Mouse (Mus musculus) hematopoietic multipotent progenitor cell, adult 10-12 weeks (in vitro differentiated cells): ENCODE results near the gene Nr1h4. TPM values are rescaled to one million over a fixed set of nuclear protein-coding genes. Genes with fewer than 3 reads are reported as not detected.

ENCODE experiments used
- polyA plus RNA-seq: library from polyadenylated mRNA; stranded (reverse); fragments of >175 nt; gene quantifications from 2 replicates; pipeline ENCODE4 v1.2.3, GENCODE M21; 2012; ENCODE audit warnings: low replicate concordance

The Nr1h4 gene
- polyA plus RNA-seq = 0.09 and 0.13 TPM in 2 replicates

GRCm38 (mm10) chr10:89532929-89533727 lies at the start of gene Nr1h4:
TSS of gene Nr1h4 (minus strand) at chr10:89533585.

GRCm38 (mm10) chr10:89443623-89444151 lies 89.7 kb downstream of the Nr1h4 start, which contains the start of gene Gas2l3:
TSS of gene Gas2l3 (minus strand) at chr10:89443967.

Other genes with a start within 250 kb of the Nr1h4 start
- gene Ano4, start 188.8 kb downstream of the Nr1h4 start, polyA plus RNA-seq = not detected in 2 replicates
- 0.34 and 0.38 TPM in 2 replicates for gene Gas2l3, start 89.6 kb downstream of the Nr1h4 start, polyA plus RNA-seq
- gene Slc17a8, start 87.7 kb upstream of the Nr1h4 start, polyA plus RNA-seq = not detected in 2 replicates
- gene Scyl2, start 152.7 kb upstream of the Nr1h4 start, polyA plus RNA-seq = 6.0 and 12.1 TPM in 2 replicates
- gene Actr6, start 198.7 kb upstream of the Nr1h4 start, polyA plus RNA-seq = 0.49 and 0.74 TPM in 2 replicates
- 4.6 and 11.1 TPM in 2 replicates for gene Uhrf1bp1l, start 211.4 kb upstream of the Nr1h4 start, polyA plus RNA-seq